Mouse (Mus musculus): Measurements from ENCODE around the gene Gria4. TPM values are rescaled to one million over a fixed set of nuclear protein-coding genes. Genes with fewer than 3 reads are reported as not detected.
A peak's percentile ranks its signal among the peaks of the same experiment; 100 is the strongest.
"Not testable (repeated sequence)": the region's sequence is repeated elsewhere in the genome, so short reads cannot be mapped to it uniquely, and the experiment has no call there.

Gria4 gene
- polyA plus RNA-seq, 1 experiment from 2014 or later = 36.8 TPM

DNA sequence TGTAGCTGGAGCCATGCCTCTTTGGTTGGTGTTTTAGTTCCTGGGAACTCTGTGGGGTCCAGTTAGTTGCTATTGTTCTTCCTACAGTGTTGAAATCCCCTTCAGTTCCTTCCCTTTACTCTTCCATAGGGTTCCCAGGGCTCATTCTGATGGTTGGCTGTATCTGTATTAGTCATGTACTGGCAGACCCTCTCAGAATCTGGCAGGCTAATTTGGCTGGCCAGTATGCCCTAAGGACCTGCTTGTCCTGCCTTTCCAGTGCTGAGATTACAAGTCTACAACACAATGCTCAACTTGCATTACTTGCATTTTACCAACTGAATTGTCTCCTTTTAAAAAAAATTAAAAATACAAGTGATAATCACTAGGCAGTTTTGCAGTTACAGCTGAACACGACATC lies 338.4 kb downstream of the Gria4 start:
- WGBS = 90% methylated on average over 1 of the region's 1 CpGs
- Histone ChIP-seq H3K9me3 (replicated peaks; ENCODE audit: control insufficient read depth, low read length, poor library complexity, severe bottlenecking) (no peaks in the 10 kb centered on the region), H3K4me1 (ENCODE audit: control insufficient read depth, insufficient read depth, low read length) (no peaks in the 10 kb centered on the region), H3K4me2 (ENCODE audit: low read length) (no peak overlapping the region), H3K27me3 (ENCODE audit: control insufficient read depth, insufficient read depth, low read depth, low read length) (no peaks in the 10 kb centered on the region), H3K4me3 (ENCODE audit: low read depth, low read length) (no peak overlapping the region), H3K9ac (ENCODE audit: low read depth, low read length) (no peak overlapping the region), H3K36me3 (ENCODE audit: control insufficient read depth, insufficient read depth, low read length) (peaks cover 6% of the 10 kb centered on the region; the same call in 1 of the 2 replicates), H3K27ac (ENCODE audit: low read length) (no peak overlapping the region)
- no peak for ATAC-seq

DNA sequence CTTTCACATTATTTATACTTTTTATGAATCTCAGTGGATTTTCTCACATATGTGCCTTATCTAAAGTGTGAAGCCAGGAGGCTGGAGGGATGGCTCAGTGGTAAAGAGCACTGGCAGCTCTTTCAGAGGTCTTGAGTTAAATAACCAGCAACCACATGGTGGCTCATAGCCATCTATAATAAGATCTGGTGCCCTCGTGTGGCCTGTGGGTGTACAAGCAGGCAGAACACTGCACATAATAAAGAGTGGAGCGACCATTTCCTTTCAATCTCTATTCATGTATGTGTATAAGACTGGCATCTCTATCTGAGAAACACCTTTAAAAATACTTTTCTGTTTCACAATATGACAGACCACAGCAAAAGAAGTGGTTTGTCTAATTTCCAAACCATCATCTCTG lies 353.1 kb downstream of the Gria4 start:
- Histone ChIP-seq H3K27ac (ENCODE audit: low read length) (no peak overlapping the region), H3K27me3 (ENCODE audit: control insufficient read depth, insufficient read depth, low read depth, low read length) (no peaks in the 10 kb centered on the region), H3K4me2 (ENCODE audit: low read length) (no peak overlapping the region), H3K9me3 (replicated peaks; ENCODE audit: control insufficient read depth, low read length, poor library complexity, severe bottlenecking) (no peaks in the 10 kb centered on the region), H3K4me1 (ENCODE audit: control insufficient read depth, insufficient read depth, low read length) (no peaks in the 10 kb centered on the region), H3K4me3 (ENCODE audit: low read depth, low read length) (no peak overlapping the region), H3K36me3 (ENCODE audit: control insufficient read depth, insufficient read depth, low read length) (peaks cover 3% of the 10 kb centered on the region; the same call in 1 of the 2 replicates), H3K9ac (ENCODE audit: low read depth, low read length) (no peak overlapping the region)
- ATAC-seq = 0 out of 2 replicates have a peak, but pooled peaks have one; percentile 39
- 35% methylated on average over 2 of the region's 2 CpGs for WGBS

DNA sequence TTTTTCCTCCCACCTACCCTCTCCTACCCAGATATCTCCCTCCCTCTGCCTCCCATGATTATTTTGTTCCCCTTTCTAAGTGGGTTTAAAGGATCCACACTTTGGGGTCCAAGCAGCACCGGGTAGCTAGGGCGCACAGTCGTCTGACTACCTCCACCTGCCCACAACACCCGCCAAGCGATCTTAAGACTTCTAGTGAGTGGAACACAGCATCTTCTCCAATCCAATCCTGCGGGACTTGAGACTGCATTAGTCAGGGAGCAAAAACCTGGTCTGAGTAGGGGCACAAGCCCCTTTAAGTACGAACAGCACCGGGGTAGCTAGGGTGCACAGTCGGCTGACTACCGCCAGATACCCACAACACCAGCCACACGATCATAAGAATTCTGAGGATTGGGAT lies 395.2 kb downstream of the Gria4 start:
- not testable (repeated sequence) for H3K27ac ChIP-seq (ENCODE audit: low read length); H3K36me3 ChIP-seq (ENCODE audit: control insufficient read depth, insufficient read depth, low read length); H3K9me3 ChIP-seq (replicated peaks; ENCODE audit: control insufficient read depth, low read length, poor library complexity, severe bottlenecking); H3K9ac ChIP-seq (ENCODE audit: low read depth, low read length); ATAC-seq; H3K4me2 ChIP-seq (ENCODE audit: low read length); H3K27me3 ChIP-seq (ENCODE audit: control insufficient read depth, insufficient read depth, low read depth, low read length); H3K4me3 ChIP-seq (ENCODE audit: low read depth, low read length); H3K4me1 ChIP-seq (ENCODE audit: control insufficient read depth, insufficient read depth, low read length)
- 94% methylated on average over 11 of the region's 11 CpGs for WGBS

DNA sequence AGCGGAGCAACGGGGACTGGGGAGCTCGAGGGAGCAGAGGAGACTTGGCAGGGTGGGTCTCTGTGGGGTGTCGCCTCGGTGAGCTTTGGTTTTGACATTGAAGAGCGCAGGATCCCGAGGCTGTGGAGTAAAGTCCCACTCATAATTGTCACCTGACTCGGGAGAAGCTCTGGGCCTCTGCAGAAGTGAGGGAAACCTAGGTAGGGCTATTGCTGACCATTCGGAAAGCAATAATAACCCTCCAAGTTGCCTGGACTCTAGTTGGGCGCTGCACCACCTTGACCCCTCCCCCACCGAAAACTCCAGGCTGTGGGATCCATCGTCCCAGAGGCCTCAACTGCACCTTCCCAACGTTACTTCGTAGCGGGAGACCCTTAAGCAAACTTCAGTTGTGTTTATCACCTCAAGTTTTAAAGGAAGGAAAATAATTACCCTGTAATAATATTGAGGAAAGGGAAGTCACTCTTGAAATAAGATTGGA lies 419.4 kb downstream of the Gria4 start:
- H3K4me3 ChIP-seq (ENCODE audit: low read depth, low read length) = peak overlapping the region; percentile 50
- H3K27me3 ChIP-seq (ENCODE audit: control insufficient read depth, insufficient read depth, low read depth, low read length) = no peaks in the 10 kb centered on the region
- no peaks in the 10 kb centered on the region for H3K9me3 ChIP-seq (replicated peaks; ENCODE audit: control insufficient read depth, low read length, poor library complexity, severe bottlenecking)
- peak overlapping the region; percentile 67 for H3K4me2 ChIP-seq (ENCODE audit: low read length)
- H3K4me1 ChIP-seq (ENCODE audit: control insufficient read depth, insufficient read depth, low read length) = peaks cover 18% of the 10 kb centered on the region
- H3K27ac ChIP-seq (ENCODE audit: low read length) = peak overlapping the region; percentile 19
- 0% methylated on average over 15 of the region's 15 CpGs for WGBS
- no peak; the same call in 1 of the 2 replicates for ATAC-seq
- peak overlapping the region; percentile 69 for H3K9ac ChIP-seq (ENCODE audit: low read depth, low read length)
- H3K36me3 ChIP-seq (ENCODE audit: control insufficient read depth, insufficient read depth, low read length) = no peaks in the 10 kb centered on the region; the same call in 1 of the 2 replicates

DNA sequence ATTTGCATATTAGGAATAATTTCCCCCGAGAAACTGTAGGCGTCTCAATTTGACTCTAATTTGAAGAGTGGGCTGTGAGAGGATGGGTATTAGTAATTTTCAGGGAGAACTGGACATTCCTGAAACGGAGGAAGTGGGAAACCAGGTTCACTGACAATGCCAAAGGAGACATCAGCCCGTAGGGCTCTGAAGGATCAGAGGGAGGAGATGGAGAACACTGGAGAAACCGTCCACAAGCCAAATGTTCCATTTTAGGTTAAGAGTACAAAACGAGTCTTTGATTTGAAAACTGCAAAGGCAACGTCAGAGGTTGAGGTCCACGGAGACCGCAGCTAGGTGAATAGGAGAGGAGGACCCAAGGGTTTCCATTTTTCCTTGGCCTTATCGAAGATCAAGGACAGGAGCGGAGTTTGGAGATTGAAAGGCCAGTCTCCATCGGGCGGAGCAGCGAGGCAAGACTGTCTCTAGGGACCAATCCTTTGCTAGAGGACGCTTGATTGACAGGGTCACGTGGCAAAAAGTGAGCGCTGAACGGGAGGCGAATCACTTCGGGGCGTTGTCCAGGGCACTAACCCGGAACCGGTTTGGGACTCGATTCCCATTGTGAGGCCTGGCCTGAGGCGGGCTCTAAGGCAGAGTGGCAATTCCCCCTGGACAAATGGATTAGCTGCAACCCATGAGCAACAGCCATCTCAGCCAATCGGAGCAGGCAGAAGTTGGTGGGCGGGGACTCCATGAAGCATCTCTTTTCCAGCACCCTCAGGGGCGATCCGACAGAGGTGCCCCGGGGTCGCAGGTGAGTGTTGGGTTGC lies 420.0 kb downstream of the Gria4 start, which contains the start of gene Msantd4:
TSS of gene Msantd4 (plus strand) at position 735 of the 812 bp plus-strand sequence.
- under 1% methylated on average over 31 of the region's 31 CpGs for WGBS
- Histone ChIP-seq H3K9me3 (replicated peaks; ENCODE audit: control insufficient read depth, low read length, poor library complexity, severe bottlenecking) (no peaks in the 10 kb centered on the region), H3K27ac (ENCODE audit: low read length) (peak within 1 kb of the TSS; percentile 84), H3K4me2 (ENCODE audit: low read length) (peak within 1 kb of the TSS; percentile 75), H3K4me1 (ENCODE audit: control insufficient read depth, insufficient read depth, low read length) (peaks cover 18% of the 10 kb centered on the region), H3K4me3 (ENCODE audit: low read depth, low read length) (peak within 1 kb of the TSS; percentile 50), H3K27me3 (ENCODE audit: control insufficient read depth, insufficient read depth, low read depth, low read length) (no peaks in the 10 kb centered on the region), H3K9ac (ENCODE audit: low read depth, low read length) (peak within 1 kb of the TSS; percentile 69), H3K36me3 (ENCODE audit: control insufficient read depth, insufficient read depth, low read length) (no peaks in the 10 kb centered on the region; the same call in 1 of the 2 replicates)
- peak; percentile 100 for ATAC-seq

Small RNAs within 50 kb of the gene (microRNA-seq; reads per million reads assigned to microRNA genes)
- gene Gm23811 (not detected), gene Gm23992 (not detected)

Data from midbrain, embryonic 16.5 days (tissue).